Mouse (Mus musculus) kidney, postnatal 25 days (tissue): ENCODE data around the gene C1qtnf12.

Source experiments
- DNase-seq, 2 experiments: peaks; one replicate each; pipeline ENCODE4 v3.0.0; 2021; ENCODE audit warnings: mixed read lengths in 2 of 2

Gene C1qtnf12

DNA sequence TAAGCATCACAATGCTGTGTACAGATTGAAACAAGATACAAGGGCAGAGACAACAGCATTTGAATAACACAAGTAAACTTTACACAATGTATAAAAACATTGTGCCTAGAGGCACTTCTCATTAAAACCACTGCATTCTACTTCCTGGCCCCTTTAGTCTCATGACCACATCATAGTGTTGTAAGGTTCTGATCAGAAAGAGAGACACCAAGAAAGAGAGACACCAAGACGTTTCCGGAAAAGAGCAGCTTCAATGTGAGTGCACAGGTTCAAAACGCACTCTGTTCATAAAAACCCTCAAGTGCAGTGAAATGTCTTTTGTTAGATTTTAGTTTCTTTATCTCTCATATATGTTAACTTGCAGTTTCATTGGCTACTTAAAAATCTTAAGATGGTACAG is 42.0 kb downstream of the C1qtnf12 start:
- DNase-seq = no peak

DNA sequence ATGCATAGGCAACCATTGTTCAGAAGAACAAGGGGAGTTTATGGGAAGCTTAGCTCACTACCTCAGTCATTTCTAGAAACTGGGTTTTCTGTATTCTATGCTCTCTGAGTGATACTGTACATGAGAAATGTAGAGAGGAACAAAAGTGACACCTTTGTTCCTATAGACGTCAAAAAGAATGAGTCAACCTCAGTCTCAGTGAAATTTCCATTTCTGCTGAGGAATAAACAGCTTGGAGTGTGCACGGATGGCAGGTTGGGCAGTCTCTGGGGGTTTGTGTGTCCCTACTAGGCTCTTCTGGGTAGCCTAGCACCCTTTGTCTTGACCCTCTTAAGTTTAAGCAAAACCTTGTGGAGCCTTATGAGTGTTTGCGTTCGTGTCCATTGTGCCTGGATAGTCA is 46.3 kb downstream of the C1qtnf12 start:
- DNase-seq = no peak

DNA sequence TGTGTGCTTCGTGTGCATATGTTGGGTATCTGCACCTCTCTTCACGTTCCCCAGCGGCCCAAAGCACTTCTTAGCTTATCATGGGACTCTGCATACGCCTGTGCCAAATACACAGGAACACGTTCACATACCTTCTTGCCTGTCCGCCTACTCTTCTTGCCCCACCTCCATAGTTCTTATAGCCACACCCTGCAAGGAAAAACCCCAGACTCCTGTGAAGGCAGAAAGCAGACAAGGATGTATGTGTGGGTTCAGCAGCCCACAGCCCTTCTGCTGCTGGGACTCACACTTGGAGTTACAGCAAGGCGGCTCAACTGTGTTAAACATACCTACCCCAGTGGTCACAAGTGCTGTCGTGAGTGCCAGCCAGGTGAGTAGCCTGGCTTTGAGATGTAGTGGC is 51.5 kb downstream of the C1qtnf12 start, which contains the start of gene Tnfrsf4:
TSS of gene Tnfrsf4 (plus strand) at position 207 of the 400 bp plus-strand sequence.
- DNase-seq = no peak

DNA sequence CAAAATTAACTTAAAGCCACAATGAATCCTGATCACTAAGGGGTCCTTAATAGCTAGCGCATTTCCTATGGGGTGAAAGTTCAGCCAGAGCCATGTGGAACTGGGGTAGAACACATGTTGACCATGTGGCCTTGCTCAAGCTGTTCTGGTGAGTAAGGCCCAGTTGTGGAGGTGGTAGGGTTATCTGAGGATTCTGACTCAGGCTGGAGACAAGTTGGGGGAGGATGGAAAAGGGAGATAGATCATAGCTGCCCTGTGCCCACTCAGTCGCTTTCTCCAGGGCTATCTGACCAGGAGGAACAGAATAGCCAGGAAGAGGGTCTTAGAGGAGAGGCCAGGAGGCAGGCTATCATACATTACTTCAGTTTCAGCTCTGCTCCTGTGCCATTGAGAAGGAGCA is 52.3 kb downstream of the C1qtnf12 start:
- no peak for DNase-seq
